9 mouse cellular contexts compared by ENCODE assay signal in the genomic region with DNA sequence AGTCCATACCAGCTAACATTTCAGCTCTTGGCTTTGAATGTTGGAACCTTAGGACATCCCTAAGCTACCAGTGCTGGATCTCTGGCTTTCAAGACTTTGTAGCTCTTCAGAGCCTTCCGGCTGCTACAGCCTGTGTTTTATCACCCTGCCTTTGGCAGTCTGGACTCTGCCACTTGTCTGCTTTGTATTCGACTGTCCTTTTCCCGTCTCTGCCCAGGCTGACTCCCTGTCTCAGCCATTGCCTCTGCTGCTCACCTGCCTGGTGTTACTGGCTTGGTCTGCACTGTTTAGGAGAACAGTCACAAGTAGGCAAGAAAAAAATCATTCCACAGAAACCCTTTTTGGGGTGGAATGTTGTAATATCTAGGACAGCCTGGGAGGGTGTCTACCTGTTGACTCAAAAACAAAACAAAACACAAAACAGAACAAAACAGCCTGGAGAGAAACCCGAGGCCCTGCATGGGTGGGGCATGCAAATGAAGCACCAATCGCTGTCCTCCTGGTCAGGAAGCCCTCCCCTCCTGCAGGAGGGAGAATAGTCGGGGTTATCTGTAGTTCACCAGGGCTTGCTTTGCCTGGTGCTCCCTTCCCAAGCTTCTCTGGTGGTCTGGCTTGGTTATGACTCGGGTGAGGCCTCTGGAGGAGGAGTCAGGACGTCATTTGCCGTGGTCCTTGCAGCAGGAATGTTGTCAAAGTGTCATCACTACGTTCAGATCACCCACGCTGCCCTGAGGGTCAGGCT. TPM values are rescaled to one million over a fixed set of nuclear protein-coding genes. Genes with fewer than 3 reads are reported as not detected.
DNase-seq lines count a peak whose midpoint lies in the region; ATAC-seq and TF ChIP-seq lines count a peak whose summit lies in the region.
"Had no signal": no experiment of that assay in that cellular context is flagged by ENCODE, and none has a peak within 500 bp of the region (broad histone marks: within the 10 kb centered on the region; RNA-seq: fewer than 3 reads in every experiment).

No protein-coding gene starts in this region.

- intact Hi-C loops in gastrocnemius, postnatal 14 days (cut with DNase I; ENCODE audit: low total_unique reads): loop anchor here (5.0 kb wide), 1 partner anchor 56 kb away; no protein-coding TSS in a partner anchor

- no peak overlapping the region for H3K4me3 ChIP-seq in hindbrain, postnatal 0 days (ENCODE audit: low read length)
- H3K4me3 ChIP-seq in liver, embryonic 12.5 days: peak overlapping the region; percentile 30
- H3K4me3 ChIP-seq in small intestine, adult 2 months (ENCODE audit: low read depth, low read length): peak overlapping the region; percentile 63

- H3K27ac ChIP-seq in hindbrain, postnatal 0 days: 0 out of 2 replicates have a peak overlapping the region, but pooled peaks have one; percentile 26
- peak overlapping the region; percentile 78 for H3K27ac ChIP-seq in liver, embryonic 12.5 days
- H3K27ac ChIP-seq in small intestine, adult 2 months (ENCODE audit: insufficient read depth, low read depth, low read length): peak overlapping the region; percentile 91

- TF ChIP-seq POLR2A in small intestine, adult 2 months (IDR thresholded peaks at IDR 0.05; ENCODE audit: low read depth, low read length): peak; percentile 31; the same call in 1 of the 2 replicates

- no peaks in the 10 kb centered on the region for H3K36me3 ChIP-seq in hindbrain, postnatal 0 days (ENCODE audit: insufficient read depth, low read length)
- H3K36me3 ChIP-seq in liver, embryonic 12.5 days: no peaks in the 10 kb centered on the region
- no peaks in the 10 kb centered on the region for H3K36me3 ChIP-seq in small intestine, adult 2 months (ENCODE audit: control insufficient read depth, insufficient read depth, low read length)

- ATAC-seq in hindbrain, postnatal 0 days: no peak
- peak; percentile 97 for ATAC-seq in liver, embryonic 12.5 days
- ATAC-seq: Patski had no signal

- DNase-seq in ovary, postnatal 36 days (ENCODE audit: low spot score): peak; percentile 31
- no peak for DNase-seq in ovary, postnatal 10 days (ENCODE audit: low spot score)
- peak; percentile 24 for DNase-seq in gastrocnemius, postnatal 14 days
- DNase-seq in hindbrain, postnatal 0 days (ENCODE audit: low spot score): peak; percentile 10
- no peak for DNase-seq in spleen, adult 18-20 months
- no peak for DNase-seq in layer of hippocampus, adult 9-10 months (ENCODE audit: low spot score)

- peak overlapping the region; percentile 25; the same call in 1 of the 2 replicates for H3K4me2 ChIP-seq in hindbrain, postnatal 0 days (ENCODE audit: low read depth, low read length)
- peak overlapping the region; percentile 63 for H3K4me2 ChIP-seq in liver, embryonic 12.5 days

- H3K4me1 ChIP-seq in hindbrain, postnatal 0 days (ENCODE audit: insufficient read depth, low read length): 0 out of 2 replicates have a peak, but pooled peaks cover 6% of the 10 kb centered on the region
- H3K4me1 ChIP-seq in liver, embryonic 12.5 days: peaks cover 21% of the 10 kb centered on the region
- peaks cover 15% of the 10 kb centered on the region; the same call in 1 of the 2 replicates for H3K4me1 ChIP-seq in small intestine, adult 2 months (ENCODE audit: control insufficient read depth, insufficient read depth, insufficient read length, low read length)

- no peak overlapping the region for H3K9ac ChIP-seq in hindbrain, postnatal 0 days (replicated peaks; ENCODE audit: low read length)
- H3K9ac ChIP-seq in liver, embryonic 12.5 days: no peak overlapping the region

- no peaks in the 10 kb centered on the region for H3K9me3 ChIP-seq in hindbrain, postnatal 0 days (ENCODE audit: low read length)
- H3K9me3 ChIP-seq in liver, embryonic 12.5 days (replicated peaks): no peaks in the 10 kb centered on the region

- TF ChIP-seq CTCF in hindbrain, postnatal 0 days (IDR thresholded peaks at IDR 0.05; ENCODE audit: low read depth): no peak
- no peak for TF ChIP-seq CTCF in small intestine, adult 2 months (IDR thresholded peaks at IDR 0.05; ENCODE audit: extremely low read depth, insufficient read length, insufficient replicate concordance, low read depth, low read length)

- 18% methylated on average over 11 of the region's 11 CpGs for WGBS in hindbrain, postnatal 0 days
- 9% methylated on average over 11 of the region's 11 CpGs for WGBS in liver, embryonic 12.5 days (ENCODE audit: insufficient replicate concordance)
- WGBS in small intestine, adult 2 months: 4% methylated on average over 11 of the region's 11 CpGs

- H3K27me3 ChIP-seq in hindbrain, postnatal 0 days (ENCODE audit: insufficient read depth, low read length): no peaks in the 10 kb centered on the region
- no peaks in the 10 kb centered on the region for H3K27me3 ChIP-seq in liver, embryonic 12.5 days (replicated peaks)
- no peaks in the 10 kb centered on the region for H3K27me3 ChIP-seq in small intestine, adult 2 months (ENCODE audit: control insufficient read depth, insufficient read depth, low read length)
- H3K27me3 ChIP-seq: Patski had no signal

RNA-seq across cellular contexts. Expression of gene Uaca, which starts 19.0 kb away (rescaled TPM):
- total RNA-seq in gastrocnemius, postnatal 14 days (2021): 10 to 100 TPM; 70.3 to 78.1 TPM
- total RNA-seq in hindbrain, postnatal 0 days (2014; rRNA removed): 5.8 and 7.4 TPM in 2 replicates
- 13.3 and 13.5 TPM in 2 replicates for polyA plus RNA-seq in hindbrain, postnatal 0 days (2015; fragmentation: Nextera tagmentation; extraction: Ambion mirVana)
- 6.6 and 7.3 TPM in 2 replicates for polyA plus RNA-seq in liver, embryonic 12.5 days (2016; fragmentation: Nextera tagmentation; extraction: Ambion mirVana)
- 7.9 and 23.3 TPM in 2 replicates for polyA plus RNA-seq in small intestine, adult 2 months (2012; rRNA removed)

Comparison
In these comparisons a context has a peak if more than half of its experiments do, and no peak if none do; other contexts are left out.
1. DNase-seq: peak in ovary, postnatal 36 days (single experiment), gastrocnemius, postnatal 14 days (single experiment) and hindbrain, postnatal 0 days (single experiment); none in ovary, postnatal 10 days (single experiment), spleen, adult 18-20 months (0 of 2) and layer of hippocampus, adult 9-10 months (single experiment).
2. H3K27ac ChIP-seq: peak in every context shown above with its lines; median percentile 91 in small intestine, adult 2 months; 78 in liver, embryonic 12.5 days; 26 in hindbrain, postnatal 0 days.